Mouse (Mus musculus): ENCODE data around the gene Eri3. TPM values are rescaled to one million over a fixed set of nuclear protein-coding genes. Genes with fewer than 3 reads are reported as not detected.

The Eri3 gene
- 235 and 238 TPM in 2 replicates for polyA plus RNA-seq (2012; rRNA removed)

DNA sequence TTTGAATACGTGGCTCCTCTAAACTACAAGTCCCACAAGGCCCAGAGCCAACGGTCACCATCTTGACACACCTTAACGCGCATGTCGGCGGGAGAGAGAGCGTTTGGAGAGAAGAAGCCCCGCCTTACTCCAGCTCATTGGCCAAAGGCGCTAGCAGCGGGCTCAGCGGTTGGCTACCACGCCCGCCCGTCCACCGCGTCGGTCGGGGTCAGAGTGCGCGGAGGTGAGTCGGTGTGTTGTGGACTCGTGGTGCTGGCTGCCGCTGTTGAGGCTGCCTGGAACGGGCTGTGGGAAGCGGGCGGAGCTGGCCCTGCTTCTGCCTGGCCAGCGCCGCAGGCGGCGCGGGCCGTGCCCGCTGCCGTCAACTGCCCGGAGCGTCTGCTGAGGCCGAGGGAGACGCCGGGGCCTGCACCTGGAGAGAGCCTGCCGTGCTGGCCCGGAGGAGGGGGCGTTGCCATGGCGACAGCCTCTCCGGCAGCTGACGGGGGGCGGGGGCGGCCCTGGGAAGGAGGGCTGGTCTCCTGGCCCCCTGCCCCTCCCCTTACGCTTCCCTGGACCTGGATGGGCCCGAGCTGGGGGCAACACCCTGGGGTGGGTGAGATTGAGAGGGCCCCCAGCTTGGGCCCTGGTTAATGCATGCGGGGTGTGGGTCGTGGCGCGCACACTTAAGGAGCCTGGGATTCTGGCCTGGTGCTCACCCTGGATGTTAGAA is at the start of gene Eri3:
TSS of gene Eri3 (plus strand) at position 226 of the 712 bp plus-strand sequence.

DNA sequence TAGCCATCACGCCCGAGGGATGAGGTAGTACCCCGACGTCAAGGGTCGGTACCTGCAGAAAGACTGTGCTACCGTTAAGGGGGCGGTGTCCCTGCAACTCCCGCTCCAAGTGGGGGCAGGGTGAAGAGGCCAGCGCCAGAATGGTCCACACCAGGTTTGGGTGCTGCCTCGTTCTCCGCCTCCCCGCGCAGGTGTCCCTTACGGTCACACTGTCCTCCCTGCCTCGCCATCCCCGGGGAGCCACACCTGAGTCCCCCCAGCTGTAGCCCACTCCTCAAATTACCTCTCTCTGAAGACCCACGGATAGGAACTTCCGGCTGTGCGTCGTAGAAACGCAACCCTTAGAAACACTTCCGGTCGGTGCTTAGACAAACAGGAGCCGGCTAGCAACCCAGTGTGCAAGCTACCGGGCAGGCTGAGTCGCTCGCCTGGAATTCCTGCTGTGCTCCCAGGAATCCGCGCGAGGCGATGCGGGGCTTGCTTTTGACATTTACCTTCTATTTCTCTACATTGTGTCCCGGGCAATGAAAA is 131.8 kb downstream of the Eri3 start, which contains the start of gene Dmap1:
TSS of gene Dmap1 (minus strand) at position 343 of the 531 bp plus-strand sequence.

Other genes starting within 250 kb of the Eri3 start
- gene Rnf220, start 53.3 kb upstream of the Eri3 start, polyA plus RNA-seq (2012; rRNA removed) = 136 and 139 TPM in 2 replicates
- 66.5 and 66.9 TPM in 2 replicates for gene Dmap1, start 131.9 kb downstream of the Eri3 start, polyA plus RNA-seq (2012; rRNA removed)
- not detected in 2 replicates for gene Gm12845, start 174.0 kb downstream of the Eri3 start, polyA plus RNA-seq (2012; rRNA removed)
- 0.01 TPM in 1 of 2 replicates, not detected in the other for gene Klf17, start 215.3 kb downstream of the Eri3 start, polyA plus RNA-seq (2012; rRNA removed)

Measured in central nervous system, embryonic 18 days (tissue).